Mouse (Mus musculus) retina, postnatal 1 day (tissue): ENCODE data around the gene Hlx.

Experiments used
- DNase-seq: peaks from one replicate; pipeline ENCODE4 v3.0.0-alpha.2; 2012

Hlx gene

GRCm38 (mm10) chr1:184713716-184714115 lies 18.7 kb downstream of the Hlx start:
- DNase-seq: no peak

- no peak for DNase-seq
These were observed 24.7 kb downstream of the Hlx start for GRCm38 (mm10) chr1:184707532-184708248.

- DNase-seq: no peak
These were observed 27.5 kb downstream of the Hlx start for GRCm38 (mm10) chr1:184704901-184705300.

GRCm38 (mm10) chr1:184699295-184699694 lies 33.1 kb downstream of the Hlx start:
- no peak for DNase-seq

- DNase-seq: no peak
These were observed 37.0 kb downstream of the Hlx start for GRCm38 (mm10) chr1:184695451-184695850.

GRCm38 (mm10) chr1:184692204-184692904 lies 40.1 kb downstream of the Hlx start:
- no peak for DNase-seq

GRCm38 (mm10) chr1:184691240-184691639 lies 41.2 kb downstream of the Hlx start:
- no peak for DNase-seq

GRCm38 (mm10) chr1:184688026-184688425 lies 44.4 kb downstream of the Hlx start:
- no peak for DNase-seq

- no peak for DNase-seq
These were observed 44.9 kb downstream of the Hlx start for GRCm38 (mm10) chr1:184687512-184687911.

GRCm38 (mm10) chr1:184683541-184683940 lies 48.9 kb downstream of the Hlx start:
- no peak for DNase-seq

- DNase-seq: peak; percentile 57
These were observed 52.9 kb downstream of the Hlx start for GRCm38 (mm10) chr1:184679416-184679965.

- no peak for DNase-seq
These were observed 54.8 kb downstream of the Hlx start for GRCm38 (mm10) chr1:184677641-184678040.
